Mouse (Mus musculus) lung, postnatal 36 days (tissue): ENCODE data around the gene Lactb.
A peak's percentile ranks its signal among the peaks of the same experiment; 100 is the strongest.
"Not testable (repeated sequence)": the region's sequence is repeated elsewhere in the genome, so short reads cannot be mapped to it uniquely, and the experiment has no call there.

ENCODE experiments used
- DNase-seq: peaks from one replicate; pipeline ENCODE4 v3.0.0; 2022; ENCODE audit warnings: mixed read lengths

The Lactb gene

DNA sequence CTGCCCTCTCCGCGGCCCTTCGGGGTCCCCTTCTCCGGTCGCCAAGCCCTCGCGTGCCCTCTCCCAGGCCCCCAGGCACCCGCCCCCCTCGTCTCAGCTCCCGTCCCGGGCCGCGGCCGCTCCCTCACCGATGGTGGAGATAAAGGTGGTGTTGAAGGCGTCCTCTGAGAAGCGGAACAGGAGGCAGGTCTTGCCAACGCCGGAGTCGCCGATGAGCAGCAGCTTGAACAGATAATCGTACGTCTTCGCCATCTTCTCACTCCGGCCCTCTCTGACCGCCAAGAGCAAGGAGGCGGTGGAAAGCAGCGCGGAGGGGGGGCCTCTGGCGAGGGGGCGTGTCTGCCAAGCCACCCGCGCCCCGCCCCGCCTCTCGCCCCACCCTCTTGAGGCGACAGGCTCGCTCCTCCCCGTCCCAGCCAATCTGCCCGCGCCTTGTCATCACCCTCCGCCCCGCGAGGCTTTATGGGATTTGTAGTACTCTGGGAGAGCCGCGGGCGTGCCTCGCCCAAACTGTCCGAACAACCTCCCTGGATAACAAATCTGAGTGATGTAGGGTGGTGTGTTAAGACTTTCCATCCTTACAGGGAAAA, 55.8 kb downstream of the Lactb start, which contains the start of gene Rab8b:
Rab8b (minus strand) TSS at position 306 of the 590 bp plus-strand sequence.
- peak; percentile 99 for DNase-seq

- peak; percentile 42 for DNase-seq
Measured at GRCm38 (mm10) chr9:66918672-66919330, 56.5 kb downstream of the Lactb start.

- DNase-seq = peak; percentile 17
Measured at GRCm38 (mm10) chr9:66917892-66918255, 57.4 kb downstream of the Lactb start.

GRCm38 (mm10) chr9:66917216-66917891, 57.9 kb downstream of the Lactb start:
- no peak for DNase-seq

GRCm38 (mm10) chr9:66915869-66916785, 59.2 kb downstream of the Lactb start:
- no peak for DNase-seq

DNA sequence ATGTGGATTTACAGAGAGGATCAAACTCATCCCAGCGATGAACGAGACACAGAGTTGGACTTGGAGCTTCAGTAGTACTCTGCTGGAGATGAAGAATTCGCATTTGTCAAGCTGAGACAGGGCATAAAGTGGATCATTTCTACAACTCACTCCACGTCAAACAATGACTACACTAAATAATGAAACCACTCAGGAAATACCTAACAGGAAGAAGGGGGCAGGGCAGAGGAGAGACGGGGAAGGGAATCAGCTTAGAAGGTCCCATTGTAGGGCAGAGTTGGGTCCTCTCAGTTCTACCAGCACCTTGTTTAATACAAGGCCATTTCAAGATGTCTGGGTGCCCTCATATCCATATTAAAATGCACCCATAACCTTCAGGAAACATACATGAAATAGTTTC, 59.9 kb downstream of the Lactb start:
- DNase-seq = peak; percentile 66

DNA sequence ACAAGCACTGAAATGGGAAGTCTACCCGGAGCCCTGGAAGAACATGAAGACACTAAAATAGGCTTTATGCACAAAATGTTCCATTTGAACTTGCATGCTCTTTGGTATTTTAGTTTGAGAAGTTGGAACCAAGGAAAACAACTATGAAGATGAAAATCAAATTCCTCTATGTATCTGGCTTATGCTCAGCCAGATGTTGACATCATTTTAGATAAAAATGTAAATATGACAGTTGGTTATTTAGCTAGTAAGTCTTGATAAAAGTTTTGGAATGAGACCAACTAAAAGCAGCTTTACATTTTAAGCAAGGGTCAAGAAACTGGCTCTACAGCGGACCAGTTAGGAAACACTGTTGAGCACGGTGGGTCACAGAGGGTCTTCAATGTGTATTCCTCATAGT, 60.7 kb downstream of the Lactb start:
- no peak for DNase-seq

DNA sequence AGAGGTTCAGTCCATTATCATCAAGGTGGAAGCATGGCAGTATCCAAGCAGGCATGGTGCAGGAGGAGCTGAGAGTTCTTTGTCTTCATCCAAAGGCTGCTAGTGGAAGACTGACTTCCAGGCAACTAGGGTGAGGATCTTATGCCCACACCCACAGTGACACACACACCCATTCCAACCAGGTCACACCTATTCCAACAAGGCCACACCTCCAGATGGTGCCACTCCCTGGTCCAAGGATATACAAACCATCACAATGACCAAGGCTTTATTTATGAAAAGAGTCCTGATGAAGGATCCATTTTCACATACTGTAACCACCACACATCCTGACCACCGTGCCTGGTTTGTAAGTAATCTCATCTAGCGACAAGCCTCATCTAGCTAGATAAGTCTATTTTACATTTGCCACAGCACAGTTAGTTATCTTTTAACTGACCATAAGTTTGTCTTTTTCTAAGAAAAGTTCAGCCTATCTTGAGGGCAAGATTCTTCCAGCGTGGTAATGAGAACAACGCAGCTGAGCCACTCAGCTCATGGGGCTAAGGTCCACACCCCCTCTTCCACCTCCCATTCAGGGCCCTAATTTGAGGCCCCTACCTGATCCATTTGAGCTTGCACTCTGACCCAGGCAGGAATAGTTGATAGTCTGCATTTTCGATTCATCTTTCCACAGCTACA, 61.9 kb downstream of the Lactb start:
- DNase-seq = not testable (repeated sequence)

DNA sequence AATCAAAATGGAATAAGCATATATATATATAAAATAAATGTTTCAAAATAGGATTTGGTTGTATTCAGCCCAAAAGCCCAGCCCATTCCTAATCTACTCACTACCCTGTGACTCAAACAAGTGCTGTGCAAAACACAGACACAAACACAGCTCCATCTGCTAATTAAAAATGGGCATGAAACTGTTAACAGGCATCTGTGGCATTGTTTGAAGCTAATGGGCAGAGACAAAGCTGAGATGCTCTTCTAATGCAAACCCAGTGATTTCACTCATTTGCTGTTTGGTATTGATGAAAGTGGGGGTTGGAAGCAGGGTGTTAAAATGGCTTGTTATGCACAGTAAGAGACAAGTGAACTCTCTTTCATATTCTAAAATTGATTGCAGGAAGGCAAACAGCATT, 63.0 kb downstream of the Lactb start:
- no peak for DNase-seq

DNA sequence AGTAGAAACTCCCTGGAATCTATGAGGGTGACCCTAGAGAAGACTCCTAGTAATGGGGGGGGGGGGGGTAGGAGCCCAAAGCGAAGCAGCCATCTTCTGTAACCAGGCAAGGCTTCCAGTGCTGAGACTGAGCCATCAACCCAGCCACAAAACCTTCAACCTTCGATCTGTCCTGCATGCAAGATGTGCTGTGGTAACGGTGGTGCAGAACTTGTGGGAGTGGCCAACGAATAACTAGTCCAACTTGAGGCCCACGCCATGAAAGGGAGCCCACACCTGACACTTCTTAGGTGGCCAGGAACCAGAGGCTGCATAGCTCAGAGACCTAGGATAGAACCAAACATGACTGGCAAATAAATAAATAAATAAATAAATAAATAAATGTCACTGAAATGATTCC, 64.6 kb downstream of the Lactb start:
- DNase-seq = no peak

GRCm38 (mm10) chr9:66909922-66910321, 65.4 kb downstream of the Lactb start:
- DNase-seq = no peak

DNA sequence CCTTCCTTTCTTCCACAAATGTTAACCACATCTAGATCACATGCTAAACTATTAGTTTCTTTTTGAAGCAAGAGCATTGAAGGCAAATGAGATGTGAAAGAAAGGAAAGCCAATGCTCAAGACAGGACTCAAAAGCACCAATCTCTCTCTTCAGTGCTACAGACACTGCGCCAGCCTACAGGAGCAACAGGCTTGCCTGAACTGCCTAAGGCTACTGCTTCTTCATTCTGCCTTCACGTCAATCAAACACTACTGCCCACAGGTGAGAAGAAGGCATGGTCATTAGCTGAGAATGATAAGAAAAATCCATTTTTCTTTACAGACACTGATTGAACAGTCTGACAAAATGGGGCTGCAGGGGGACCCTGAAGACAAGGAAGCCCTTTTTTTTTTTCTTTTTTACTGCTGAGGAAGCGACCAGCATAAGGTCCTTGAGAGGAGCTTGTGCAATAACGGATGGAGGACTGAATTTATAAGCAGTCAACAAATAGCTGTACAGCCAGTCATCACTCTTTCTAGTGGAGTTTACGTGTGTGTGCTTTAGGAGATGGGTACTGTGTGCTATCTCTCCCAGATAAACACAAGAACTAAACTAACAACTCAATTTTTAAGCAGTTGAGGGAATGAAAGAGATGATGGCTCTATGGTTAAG, 67.4 kb downstream of the Lactb start:
- DNase-seq = no peak

GRCm38 (mm10) chr9:66907126-66907525, 68.2 kb downstream of the Lactb start:
- no peak for DNase-seq

DNA sequence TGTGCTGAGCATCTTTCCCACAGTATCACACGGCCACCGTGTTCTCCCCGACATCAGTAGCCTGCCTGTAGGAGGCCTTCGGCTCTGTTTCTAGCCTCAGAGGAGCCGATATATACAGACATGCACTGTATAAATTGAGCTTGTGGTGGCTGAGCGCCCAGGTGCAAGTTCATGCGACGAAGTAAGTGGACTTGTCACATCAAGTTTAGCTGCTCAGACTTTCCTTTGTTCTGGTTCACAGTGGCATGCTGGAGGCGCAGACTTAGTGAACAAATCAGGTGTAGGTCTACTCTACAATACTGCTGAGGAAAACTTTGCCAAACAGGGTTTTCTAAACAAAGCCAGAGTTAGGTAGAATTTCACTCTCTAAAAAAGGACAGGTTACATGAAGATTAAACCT, 69.3 kb downstream of the Lactb start:
- no peak for DNase-seq
